ENCODE assay signal across 24 mouse cellular contexts in genomic region chr8:114673416-114673815, GRCm38 (mm10).
DNase-seq lines count a peak whose midpoint lies in the region; ATAC-seq and TF ChIP-seq lines count a peak whose summit lies in the region.
"Had no signal": no experiment of that assay in that cellular context is flagged by ENCODE, and none has a peak within 500 bp of the region (broad histone marks: within the 10 kb centered on the region; RNA-seq: fewer than 3 reads in every experiment).

No protein-coding gene starts in this region.

- H3K27ac ChIP-seq in forebrain, postnatal 0 days (ENCODE audit: low read depth, low read length), result no peak overlapping the region
- H3K27ac ChIP-seq in forebrain, embryonic 11.5 days (ENCODE audit: low read depth, low read length), result no peak overlapping the region
- H3K27ac ChIP-seq: embryonic facial prominence, embryonic 12.5 days; forebrain, embryonic 13.5 days; heart, adult 2 months; heart, embryonic 15.5 days; hindbrain, embryonic 15.5 days; kidney, embryonic 15.5 days had no signal

- no peak overlapping the region for H3K4me3 ChIP-seq in forebrain, postnatal 0 days (ENCODE audit: low read depth, low read length)
- H3K4me3 ChIP-seq in forebrain, embryonic 11.5 days (ENCODE audit: low read depth, low read length), result no peak overlapping the region
- H3K4me3 ChIP-seq: embryonic facial prominence, embryonic 12.5 days; forebrain, embryonic 13.5 days; heart, adult 2 months; heart, embryonic 15.5 days; hindbrain, embryonic 15.5 days; kidney, embryonic 15.5 days had no signal

- H3K27me3 ChIP-seq in Patski, result no peaks in the 10 kb centered on the region
- H3K27me3 ChIP-seq in forebrain, postnatal 0 days (ENCODE audit: insufficient read depth, low read length), result no peaks in the 10 kb centered on the region
- H3K27me3 ChIP-seq in forebrain, embryonic 11.5 days (ENCODE audit: control insufficient read depth, insufficient read depth, low read length), result no peaks in the 10 kb centered on the region
- H3K27me3 ChIP-seq: embryonic facial prominence, embryonic 12.5 days; forebrain, embryonic 13.5 days; heart, embryonic 15.5 days; hindbrain, embryonic 15.5 days; kidney, embryonic 15.5 days had no signal

- H3K4me2 ChIP-seq in forebrain, postnatal 0 days (ENCODE audit: low read depth), result no peak overlapping the region
- H3K4me2 ChIP-seq in forebrain, embryonic 11.5 days (ENCODE audit: low read depth, low read length, severe bottlenecking), result no peak overlapping the region
- H3K4me2 ChIP-seq: embryonic facial prominence, embryonic 12.5 days; forebrain, embryonic 13.5 days; heart, embryonic 11.5 days; heart, embryonic 15.5 days; hindbrain, embryonic 15.5 days; kidney, embryonic 15.5 days had no signal

- H3K9ac ChIP-seq in forebrain, postnatal 0 days, result no peak overlapping the region
- H3K9ac ChIP-seq in forebrain, embryonic 11.5 days (ENCODE audit: low read length), result no peak overlapping the region
- H3K9ac ChIP-seq: embryonic facial prominence, embryonic 12.5 days; forebrain, embryonic 13.5 days; heart, embryonic 15.5 days; hindbrain, embryonic 15.5 days; kidney, embryonic 15.5 days had no signal

- peak; percentile 66 for ATAC-seq in Patski
- ATAC-seq in forebrain, postnatal 0 days, result no peak
- no peak for ATAC-seq in forebrain, embryonic 11.5 days (replicated peaks; ENCODE audit: low FRiP score)
- ATAC-seq: forebrain, embryonic 13.5 days; intestine, embryonic 16.5 days had no signal

- no peak for TF ChIP-seq CTCF in Patski (IDR thresholded peaks at IDR 0.05)
- TF ChIP-seq CTCF in forebrain, postnatal 0 days (IDR thresholded peaks at IDR 0.05; ENCODE audit: low read depth), result no peak

- peak; percentile 19 for DNase-seq in adrenal gland, postnatal 14 days
- DNase-seq in adrenal gland, adult 18-20 months (ENCODE audit: low spot score in 2 of 2), result no peak
- DNase-seq in 3T3-L1 (ENCODE audit: low read depth, low spot score), result peak; percentile 99
- DNase-seq in Patski (ENCODE audit: low read depth, low spot score), result peak; percentile 37
- peak; percentile 46 for DNase-seq in brain, adult 2 months (ENCODE audit: low read depth, low spot score)
- DNase-seq in frontal cortex, adult 2 months (ENCODE audit: extremely low spot score in 1 of 2, low spot score in 1 of 2), result no peak
- no peak for DNase-seq in forebrain, postnatal 0 days
- no peak for DNase-seq in forebrain, embryonic 11.5 days (ENCODE audit: low spot score)
- DNase-seq: adrenal gland, postnatal 10 days; cerebellum, adult 11 months; cerebellum, adult 8-10 months; cerebellum, postnatal 14 days; gastrocnemius, postnatal 10 days; heart, adult 2 months; heart, postnatal 14 days; kidney, adult 2 months had no signal

- no peaks in the 10 kb centered on the region for H3K4me1 ChIP-seq in forebrain, postnatal 0 days (ENCODE audit: insufficient read depth)
- no peaks in the 10 kb centered on the region for H3K4me1 ChIP-seq in forebrain, embryonic 11.5 days (replicated peaks; ENCODE audit: control insufficient read depth, insufficient read depth, low read length)
- H3K4me1 ChIP-seq: forebrain, embryonic 13.5 days; heart, embryonic 15.5 days had no signal

- CTCF ChIA-PET in Patski (lab: Charles Lee), result no interaction called here

- no peaks in the 10 kb centered on the region for H3K36me3 ChIP-seq in forebrain, postnatal 0 days (ENCODE audit: insufficient read depth)
- no peaks in the 10 kb centered on the region for H3K36me3 ChIP-seq in forebrain, embryonic 11.5 days (ENCODE audit: control insufficient read depth, insufficient read depth, low read length)
- H3K36me3 ChIP-seq: embryonic facial prominence, embryonic 12.5 days; G1E; heart, embryonic 15.5 days; hindbrain, embryonic 15.5 days; kidney, embryonic 15.5 days had no signal

- 98% methylated on average over 3 of the region's 3 CpGs for WGBS in forebrain, postnatal 0 days
- 92% methylated on average over 3 of the region's 3 CpGs for WGBS in forebrain, embryonic 11.5 days

- POLR2A ChIA-PET in Patski (lab: Charles Lee), result interaction anchor here (0.7 kb wide), 1 partner anchor 264 kb away, joined by 3 read pairs; no protein-coding TSS in a partner anchor

- no peaks in the 10 kb centered on the region for H3K9me3 ChIP-seq in forebrain, postnatal 0 days (ENCODE audit: low read length)
- H3K9me3 ChIP-seq in forebrain, embryonic 11.5 days (ENCODE audit: control insufficient read depth, low read length), result no peaks in the 10 kb centered on the region
- H3K9me3 ChIP-seq: embryonic facial prominence, embryonic 12.5 days; forebrain, embryonic 13.5 days; heart, embryonic 15.5 days; hindbrain, embryonic 15.5 days; kidney, embryonic 15.5 days had no signal

- in situ Hi-C loops in Patski (cut with MboI; ENCODE audit: low pct_unique_long_range_greater_than_20kb), result no loop called here

Comparison
In these comparisons a context has a peak if more than half of its experiments do, and no peak if none do; other contexts are left out.
1. DNase-seq: peak in adrenal gland, postnatal 14 days (single experiment), 3T3-L1 (single experiment), Patski (single experiment) and brain, adult 2 months (single experiment); none in adrenal gland, adult 18-20 months (0 of 2), frontal cortex, adult 2 months (0 of 2), forebrain, postnatal 0 days (single experiment) and forebrain, embryonic 11.5 days (single experiment).